Mouse (Mus musculus): Measurements from ENCODE around the gene Rffl.
"Not testable (repeated sequence)": the region's sequence is repeated elsewhere in the genome, so short reads cannot be mapped to it uniquely, and the experiment has no call there.

Gene Rffl

DNA sequence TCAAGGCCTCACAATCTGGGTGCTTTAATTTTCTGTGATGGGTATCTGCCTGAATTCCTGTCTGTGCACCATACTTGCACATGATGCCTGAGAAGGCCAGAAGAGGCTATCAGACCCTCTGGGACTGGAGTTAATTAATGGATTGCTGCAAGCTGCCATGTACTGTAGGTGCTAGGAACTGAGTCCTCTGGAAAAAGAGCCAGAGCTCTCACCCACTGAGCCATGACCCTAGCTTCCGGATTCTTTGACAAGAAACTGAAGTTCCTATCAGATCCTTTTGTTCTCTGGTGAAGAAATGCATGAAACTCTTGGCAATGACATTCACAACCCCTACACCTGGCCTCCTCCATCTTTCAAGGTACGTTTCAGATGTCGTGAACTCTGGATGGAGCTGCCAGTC, 24.1 kb downstream of the Rffl start:
- no peak for DNase-seq (ENCODE audit: inconsistent age in 2 of 2, low spot score in 1 of 2)

DNA sequence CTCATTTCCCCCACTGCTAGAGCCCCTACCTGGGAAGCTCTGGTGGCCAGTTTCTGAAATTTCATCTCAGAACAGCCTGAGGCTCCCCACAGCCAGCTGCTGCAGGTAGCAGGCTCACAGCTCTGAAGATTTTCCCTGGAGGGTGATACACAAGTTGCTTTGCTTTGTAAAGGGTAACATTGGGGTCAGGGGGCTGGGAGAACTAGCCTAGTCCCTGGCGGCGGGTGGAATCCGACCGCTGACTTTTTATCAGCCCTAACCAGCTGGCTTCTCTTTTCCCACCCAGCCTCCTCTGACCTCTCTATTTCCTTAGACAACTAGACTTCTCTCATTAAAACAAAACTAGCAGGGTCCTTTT, 25.0 kb downstream of the Rffl start:
- no peak for DNase-seq (ENCODE audit: inconsistent age in 2 of 2, low spot score in 1 of 2)

DNA sequence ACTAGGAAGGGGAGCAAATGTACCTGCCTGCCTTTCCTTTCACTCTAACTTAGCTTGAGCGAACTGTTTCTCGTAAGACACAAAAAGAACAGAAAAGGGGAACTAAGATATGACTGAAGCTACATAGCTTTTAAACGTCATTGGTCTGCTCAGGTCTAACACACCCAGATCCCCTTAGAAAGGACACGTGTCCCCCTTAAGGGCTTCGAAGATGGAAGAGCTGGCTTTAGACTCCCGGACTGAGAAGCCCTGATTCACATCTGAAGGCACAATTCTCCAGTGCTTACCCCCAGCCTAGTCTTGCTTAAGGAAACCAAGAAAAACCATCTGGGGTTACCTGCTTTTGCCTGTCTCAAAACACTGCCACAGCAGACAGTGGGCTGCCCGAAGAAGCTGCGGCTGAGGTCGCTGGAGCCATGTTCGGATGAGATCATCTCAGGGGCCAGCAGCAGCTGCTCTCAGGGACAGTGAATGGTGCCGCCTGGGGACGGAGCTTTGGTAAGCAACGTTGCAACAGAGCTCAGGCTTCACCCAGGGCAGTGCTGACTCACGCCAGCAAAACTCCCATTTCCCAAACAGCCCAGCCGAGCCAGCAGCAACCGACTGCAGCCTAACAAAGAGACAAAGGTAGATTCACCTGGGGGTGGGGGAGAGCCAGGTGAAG, 25.5 kb downstream of the Rffl start:
- peak; percentile 89 to 94 for DNase-seq (ENCODE audit: inconsistent age in 2 of 2, low spot score in 1 of 2)

DNA sequence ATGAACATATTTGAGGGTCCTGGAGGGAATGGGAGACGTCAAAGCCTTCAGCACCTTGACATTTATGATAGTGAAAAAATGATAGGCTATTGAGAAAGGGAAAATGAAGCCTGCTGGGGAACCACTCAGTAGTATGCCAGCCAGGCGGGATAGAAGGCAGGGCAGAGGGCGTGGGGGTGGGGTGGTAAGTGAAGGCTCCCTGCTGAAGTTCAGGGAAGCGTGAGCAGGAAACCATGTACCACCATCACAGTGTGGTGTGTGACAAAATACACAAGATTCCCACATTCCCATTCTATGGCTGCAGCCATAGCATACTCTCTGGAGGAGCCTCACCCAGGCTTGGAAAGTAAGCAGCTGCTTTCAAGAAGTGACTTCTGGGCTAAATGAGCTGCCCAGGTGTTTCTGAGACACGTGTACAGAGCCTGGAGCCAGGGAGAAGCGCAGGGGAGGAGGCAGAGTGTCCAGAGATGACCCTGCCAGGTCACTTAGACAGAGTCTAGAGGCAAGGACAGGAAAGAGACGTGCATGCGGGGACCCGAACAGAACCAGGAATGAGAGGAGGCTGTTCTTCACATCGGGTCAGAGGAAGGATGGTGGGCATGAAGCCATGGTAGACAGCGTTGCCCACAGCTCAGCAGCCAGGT, 26.1 kb downstream of the Rffl start:
- DNase-seq (ENCODE audit: inconsistent age in 2 of 2, low spot score in 1 of 2), result peak; percentile 15 to 57

DNA sequence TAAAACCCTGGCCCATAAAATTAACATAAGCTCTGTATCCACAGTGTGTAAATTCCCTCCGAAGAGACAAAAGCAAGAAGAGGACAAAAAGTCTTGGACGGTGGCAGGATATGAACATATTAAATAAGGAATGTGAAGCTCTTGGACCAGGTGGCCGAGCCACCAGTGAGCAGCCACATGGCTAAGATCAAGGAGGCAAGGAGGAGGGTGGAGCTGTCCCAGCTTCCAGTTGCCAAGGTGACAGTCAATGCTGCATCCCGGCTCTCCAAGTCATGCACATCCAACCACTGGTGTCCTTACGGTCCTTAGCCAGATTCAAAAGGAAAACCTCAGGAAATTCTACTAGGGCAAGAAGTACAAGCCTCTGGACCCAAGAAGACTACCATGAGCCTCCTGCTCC, 32.5 kb downstream of the Rffl start:
- no peak for DNase-seq (ENCODE audit: inconsistent age in 2 of 2, low spot score in 1 of 2)

DNA sequence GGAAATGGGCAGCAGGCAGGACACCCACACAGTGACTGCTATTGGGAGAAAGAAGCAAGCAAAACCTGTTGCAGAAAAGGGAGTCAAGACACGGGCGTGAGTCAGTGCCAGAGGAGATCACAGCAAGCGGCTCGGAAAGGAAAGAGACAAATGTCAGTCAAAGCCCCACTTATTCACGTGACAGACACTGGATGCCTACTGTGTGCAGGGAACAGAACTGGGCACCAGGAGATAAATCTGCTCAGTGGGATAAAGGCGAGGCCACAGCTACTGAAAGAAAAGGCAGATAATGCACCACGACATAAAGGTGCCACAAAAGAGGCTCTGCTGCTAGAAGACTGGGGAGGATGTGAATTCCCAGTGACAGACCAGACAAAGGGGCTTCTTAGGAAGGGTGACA, 33.2 kb downstream of the Rffl start:
- DNase-seq (ENCODE audit: inconsistent age in 2 of 2, low spot score in 1 of 2), result no peak

DNA sequence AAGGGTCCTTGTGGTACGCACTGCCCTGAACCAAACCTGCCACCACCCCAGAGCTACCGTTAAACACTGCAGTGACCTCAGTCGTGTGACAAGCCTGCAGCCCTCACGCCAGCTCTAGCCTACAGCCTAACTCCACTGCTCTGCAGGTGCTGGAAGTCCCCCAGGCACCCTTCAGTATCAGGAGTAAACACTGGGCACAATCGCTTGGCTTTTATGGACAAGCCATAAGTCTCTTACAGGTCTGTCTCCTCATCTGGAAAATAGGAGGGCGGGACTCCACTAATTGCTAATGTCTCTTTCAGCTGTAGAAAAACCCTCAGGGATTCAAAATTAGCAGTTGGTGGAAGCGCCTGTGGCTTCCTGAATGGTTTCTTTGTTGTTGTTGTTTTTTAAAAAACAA, 33.8 kb downstream of the Rffl start:
- no peak for DNase-seq (ENCODE audit: inconsistent age in 2 of 2, low spot score in 1 of 2)

DNA sequence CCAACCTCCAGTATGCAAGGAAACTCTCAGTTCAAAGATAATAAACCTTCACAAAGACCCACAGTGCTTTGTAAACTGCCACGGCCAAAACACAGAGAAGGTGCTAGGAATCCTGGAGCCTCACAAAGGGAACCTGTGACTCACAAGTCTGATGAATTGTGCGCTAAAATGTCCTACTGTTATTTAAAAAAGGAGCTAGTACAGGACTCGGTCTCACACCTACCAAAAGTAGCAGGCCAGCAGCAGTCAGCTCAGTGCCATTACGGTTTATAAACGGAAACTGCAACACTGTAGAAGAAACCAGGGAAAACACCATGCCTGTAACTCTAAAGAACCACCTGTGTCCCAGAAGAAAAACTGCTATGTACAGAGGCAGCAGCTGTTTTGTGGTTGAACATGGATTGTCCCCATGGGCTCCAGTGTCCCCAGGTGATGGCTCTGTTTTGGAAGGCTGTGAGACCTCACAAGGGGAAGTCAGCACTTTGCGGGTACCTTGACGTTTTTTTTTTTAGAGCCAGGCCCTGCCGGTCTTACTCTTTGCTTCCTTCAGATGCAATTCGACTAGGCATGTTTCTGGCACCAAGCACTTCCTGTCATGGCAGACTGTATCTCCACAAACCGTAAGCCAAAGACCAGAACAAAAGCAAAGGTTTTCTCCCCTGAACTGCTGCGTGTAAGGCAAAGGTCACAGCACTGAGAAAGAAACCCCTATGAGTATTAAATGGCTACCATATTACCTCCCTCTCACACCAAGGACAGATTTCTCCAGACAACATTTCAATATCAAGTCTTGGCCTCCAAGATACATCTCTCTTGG, 35.2 kb downstream of the Rffl start:
- no peak for DNase-seq (ENCODE audit: inconsistent age in 2 of 2, low spot score in 1 of 2)

DNA sequence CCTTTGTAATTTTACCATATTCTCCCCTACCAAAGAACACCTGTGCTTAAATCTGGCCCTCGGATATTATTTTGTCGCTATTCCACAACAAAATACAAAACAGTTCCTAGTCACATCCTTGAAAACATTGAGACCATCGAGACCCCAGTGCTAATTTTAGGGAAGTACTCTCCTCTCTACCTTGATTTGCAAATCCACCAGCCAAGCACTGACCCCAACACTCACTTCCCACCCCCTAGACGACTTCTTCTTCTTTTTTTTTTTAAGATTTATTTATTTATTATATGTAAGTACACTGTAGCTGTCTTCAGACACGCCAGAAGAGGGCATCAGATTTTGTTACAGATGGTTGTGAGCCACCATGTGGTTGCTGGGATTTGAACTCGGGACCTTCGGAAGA, 36.7 kb downstream of the Rffl start:
- DNase-seq (ENCODE audit: inconsistent age in 2 of 2, low spot score in 1 of 2), result not testable (repeated sequence)

DNA sequence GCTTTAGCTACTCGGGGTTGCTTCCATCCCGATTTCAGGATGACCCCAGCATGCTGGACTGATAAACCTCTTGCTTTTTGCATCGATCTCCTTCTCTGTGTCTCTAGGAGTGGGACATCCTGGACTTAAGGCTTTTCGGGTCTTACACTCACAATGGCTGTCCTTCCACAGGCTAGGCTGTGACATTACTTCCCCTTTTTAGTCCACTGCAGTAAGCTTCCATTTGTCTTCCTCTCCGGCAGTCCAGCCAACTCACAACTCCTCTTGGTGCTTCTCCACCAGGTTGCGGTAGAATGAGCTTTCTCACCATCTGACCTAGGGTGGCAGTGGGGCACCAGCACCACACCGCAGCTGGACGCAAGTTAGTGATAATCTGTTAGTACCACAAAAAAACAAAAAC, 37.1 kb downstream of the Rffl start:
- DNase-seq (ENCODE audit: inconsistent age in 2 of 2, low spot score in 1 of 2), result no peak

DNA sequence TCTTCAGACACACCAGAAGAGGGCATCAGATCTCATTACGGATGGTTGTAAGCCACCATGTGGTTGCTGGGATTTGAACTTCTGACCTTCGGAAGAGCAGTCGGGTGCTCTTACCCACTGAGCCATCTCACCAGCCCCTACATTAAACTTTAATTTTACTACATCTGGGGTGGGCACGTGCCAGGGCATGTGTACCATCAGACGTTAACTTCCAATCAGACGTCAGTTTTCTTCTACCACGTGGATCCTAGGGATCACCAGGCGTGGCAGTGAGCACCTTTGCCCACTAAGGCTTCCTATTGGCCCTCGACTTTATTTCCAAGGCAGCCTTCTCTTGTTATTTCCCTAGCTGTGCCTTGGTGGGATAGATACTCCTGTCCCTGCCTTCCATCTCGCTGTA, 38.6 kb downstream of the Rffl start:
- not testable (repeated sequence) for DNase-seq (ENCODE audit: inconsistent age in 2 of 2, low spot score in 1 of 2)

DNA sequence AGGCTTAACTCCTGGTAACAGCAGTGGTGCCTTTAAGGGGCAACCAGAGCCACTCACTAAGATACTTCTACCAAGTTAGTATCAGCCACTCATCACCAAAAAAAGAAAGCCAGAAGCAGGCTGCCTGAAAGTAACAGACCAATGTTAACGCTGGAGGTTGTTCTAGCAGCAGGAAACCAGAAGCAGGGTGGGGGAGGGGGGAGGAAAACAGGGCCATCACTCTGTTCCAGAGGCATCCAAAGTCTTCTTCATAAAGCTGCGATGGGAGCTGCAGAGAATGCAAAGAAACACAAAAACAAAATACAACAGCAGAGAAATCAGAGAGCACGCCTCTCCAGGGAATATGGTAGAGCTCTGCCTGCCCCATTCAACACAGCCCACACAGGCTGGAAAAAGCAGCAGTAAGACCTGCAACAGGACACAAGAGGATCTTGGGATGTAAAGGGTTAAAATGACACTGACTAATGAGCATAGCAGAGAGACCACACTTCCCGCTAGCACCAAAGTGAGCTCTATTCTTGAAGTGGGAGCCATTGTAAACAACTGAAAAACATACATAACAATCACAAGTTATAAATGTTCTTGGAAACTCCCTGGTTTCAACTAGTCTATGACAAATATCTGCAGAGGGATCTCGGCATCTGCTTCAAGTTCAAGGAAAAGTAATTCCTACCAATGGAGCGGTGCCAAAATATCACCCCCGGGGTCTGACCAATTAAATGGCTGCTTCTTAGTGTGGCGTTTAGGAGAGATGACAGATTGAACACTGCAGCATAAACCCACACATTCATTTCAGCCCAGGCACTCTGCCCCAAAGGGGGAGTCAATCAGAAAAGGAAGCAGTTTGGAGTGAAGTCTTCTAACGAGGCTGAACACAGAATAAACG, 39.8 kb downstream of the Rffl start:
- DNase-seq (ENCODE audit: inconsistent age in 2 of 2, low spot score in 1 of 2), result no peak

DNA sequence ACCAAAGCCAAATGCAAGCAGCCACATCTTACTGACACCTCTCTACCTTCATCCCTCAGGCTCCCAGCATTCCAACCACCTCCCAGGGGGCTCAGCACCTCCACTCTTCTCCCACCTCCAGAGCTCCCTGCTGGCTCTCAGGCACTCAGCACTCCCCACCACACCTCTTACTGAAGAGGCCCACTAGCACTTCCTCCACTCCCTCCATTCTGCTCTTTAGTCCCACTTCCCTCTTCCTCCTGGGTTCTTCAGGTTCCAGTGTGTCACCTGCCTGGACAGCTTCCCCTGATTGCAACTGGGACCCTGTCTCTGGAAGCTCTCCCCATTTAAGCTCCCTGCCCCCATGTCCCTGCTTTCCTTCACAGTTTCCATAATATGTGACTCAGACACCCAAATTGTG, 44.2 kb downstream of the Rffl start:
- DNase-seq (ENCODE audit: inconsistent age in 2 of 2, low spot score in 1 of 2), result no peak

DNA sequence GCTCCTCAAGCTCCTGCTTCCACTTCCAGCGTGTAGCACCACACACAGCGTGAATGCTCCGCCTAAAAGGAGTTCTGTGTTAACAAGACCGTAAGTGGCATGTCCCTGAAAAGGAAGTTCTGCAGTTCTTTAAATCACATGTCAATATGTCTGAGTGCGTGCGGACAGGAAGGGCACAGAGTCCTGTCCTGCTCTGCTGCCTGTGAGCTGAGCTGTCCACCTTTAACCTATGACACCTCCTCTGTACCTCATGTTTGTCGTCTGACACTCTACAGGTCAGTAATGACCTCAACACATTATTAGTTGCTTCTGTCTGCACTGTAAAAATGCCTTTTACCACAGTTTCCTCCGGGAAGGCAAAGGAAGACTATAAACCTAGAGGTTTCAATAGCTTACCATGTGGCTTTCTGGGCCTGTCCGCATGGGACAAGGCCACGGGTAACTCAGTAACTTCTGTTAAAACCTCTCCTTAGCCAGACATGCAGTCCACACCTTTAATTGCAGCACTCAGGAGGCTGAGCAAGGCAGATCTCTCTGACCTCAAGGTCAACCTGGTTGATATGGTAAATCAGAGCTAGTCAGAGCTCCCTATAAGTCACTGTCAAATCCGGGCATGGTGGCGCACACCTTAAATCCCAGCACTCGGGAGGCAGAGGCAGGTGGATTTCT, 50.1 kb downstream of the Rffl start:
- DNase-seq (ENCODE audit: inconsistent age in 2 of 2, low spot score in 1 of 2), result no peak

DNA sequence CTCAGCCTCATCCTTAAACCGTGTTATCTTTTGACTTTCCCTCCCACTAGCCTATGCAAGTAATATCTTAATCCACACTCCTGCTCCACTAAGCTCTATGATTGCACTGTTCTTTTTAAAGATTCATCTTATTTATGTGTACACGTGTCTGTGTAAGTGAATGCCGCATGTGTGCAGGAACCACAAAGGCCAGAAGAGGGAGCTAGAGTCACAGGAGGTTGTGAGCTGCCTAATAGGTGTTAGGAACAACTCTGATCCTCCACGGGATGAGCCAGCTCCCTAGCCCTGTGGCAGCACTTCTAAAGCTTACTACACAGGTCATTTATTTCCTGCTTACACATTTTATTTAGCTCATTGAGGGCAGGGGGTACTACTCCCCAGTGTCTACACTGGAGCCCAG, 51.7 kb downstream of the Rffl start:
- peak; percentile 32 to 71 for DNase-seq (ENCODE audit: inconsistent age in 2 of 2, low spot score in 1 of 2)

DNA sequence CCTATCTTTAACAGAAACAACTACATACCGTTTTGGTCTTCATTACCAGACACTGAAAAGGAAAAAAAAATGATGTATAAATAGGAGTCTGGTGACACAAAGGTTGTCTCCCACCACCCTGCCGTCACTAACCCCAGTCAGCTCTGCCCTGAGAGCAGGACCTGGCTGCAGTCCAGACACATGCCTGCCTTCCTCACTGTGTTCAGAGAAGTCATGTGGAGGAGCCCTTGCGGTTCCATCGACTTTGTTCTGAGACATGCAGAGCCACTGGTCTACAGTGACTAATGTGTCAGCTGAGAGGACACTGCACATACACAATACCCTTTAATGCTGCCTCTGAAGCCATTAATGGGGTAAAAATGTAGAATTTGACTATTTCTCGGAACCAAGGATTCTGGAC, 62.5 kb downstream of the Rffl start:
- DNase-seq (ENCODE audit: inconsistent age in 2 of 2, low spot score in 1 of 2), result no peak

DNA sequence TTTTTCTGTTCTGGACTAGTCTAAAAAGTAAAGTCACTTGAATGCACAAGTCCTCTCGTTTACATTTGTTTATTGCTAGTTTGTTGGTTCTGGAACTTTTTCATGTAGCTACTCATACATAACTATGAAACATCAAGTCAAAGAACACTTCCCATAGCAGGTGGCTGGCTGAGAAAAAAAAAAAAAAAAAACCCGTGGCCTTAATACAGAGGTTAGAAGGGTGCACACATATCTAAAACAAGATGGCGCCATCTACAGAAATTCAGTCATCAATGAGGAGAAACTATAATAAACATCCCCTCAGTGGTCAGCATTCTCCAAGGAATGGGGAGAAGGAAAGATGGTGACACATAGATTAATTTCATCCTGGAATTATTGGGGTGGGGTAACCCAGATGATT, 63.6 kb downstream of the Rffl start:
- no peak for DNase-seq (ENCODE audit: inconsistent age in 2 of 2, low spot score in 1 of 2)

DNA sequence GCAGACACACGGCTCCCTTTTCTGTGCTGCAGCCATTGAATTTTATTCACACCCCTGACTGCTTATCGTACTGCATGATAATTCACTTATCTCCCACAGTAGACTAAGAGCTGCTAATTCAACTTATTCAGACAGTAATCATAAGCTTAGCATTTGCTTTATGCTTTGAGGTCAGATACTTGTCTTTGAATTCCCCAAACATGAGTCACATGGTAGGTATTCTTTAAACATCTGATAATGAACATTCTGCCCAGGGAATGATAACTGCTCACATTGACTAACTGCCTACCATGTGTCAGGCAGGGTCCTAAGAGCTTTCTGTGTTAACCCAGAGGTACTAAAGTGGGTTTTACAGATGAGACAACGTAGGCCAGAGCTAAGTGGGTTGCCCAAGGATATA, 64.4 kb downstream of the Rffl start:
- DNase-seq (ENCODE audit: inconsistent age in 2 of 2, low spot score in 1 of 2), result peak in 1 of 2 experiments; percentile 33

DNA sequence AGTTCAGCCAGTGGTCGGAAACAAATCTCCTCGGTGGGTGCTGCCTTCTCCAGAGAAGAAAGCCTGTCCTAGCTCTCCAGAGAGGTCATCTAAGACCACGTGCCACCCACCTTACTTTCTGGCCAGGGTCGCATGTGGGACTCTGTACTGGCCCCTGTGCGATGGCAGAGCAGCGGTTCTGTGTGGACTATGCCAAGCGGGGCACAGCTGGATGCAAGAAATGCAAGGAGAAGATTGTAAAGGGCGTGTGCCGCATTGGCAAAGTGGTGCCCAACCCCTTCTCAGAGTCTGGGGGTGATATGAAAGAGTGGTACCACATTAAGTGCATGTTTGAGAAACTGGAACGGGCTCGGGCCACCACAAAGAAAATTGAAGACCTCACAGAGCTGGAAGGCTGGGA, 87.6 kb downstream of the Rffl start:
- DNase-seq (ENCODE audit: inconsistent age in 2 of 2, low spot score in 1 of 2), result no peak

DNA sequence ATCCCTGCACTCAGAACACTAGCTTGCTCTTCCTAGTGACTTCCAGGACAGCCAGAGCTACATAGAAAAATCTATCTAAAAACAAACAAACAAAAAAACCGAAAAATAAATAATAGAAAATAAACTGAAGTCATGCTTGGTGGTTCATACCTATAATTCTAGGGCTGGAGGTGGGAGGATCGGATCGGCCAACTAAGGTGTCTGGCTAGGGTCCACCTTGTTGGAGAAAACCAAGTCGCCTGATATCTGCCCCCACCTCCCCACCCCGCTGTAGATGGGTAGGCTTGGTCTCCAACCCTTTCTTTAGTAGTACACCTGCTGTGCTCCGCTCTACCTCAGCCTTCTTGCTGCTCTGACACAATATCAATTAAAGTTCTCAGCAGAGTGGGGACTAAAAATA, 88.8 kb downstream of the Rffl start:
- no peak for DNase-seq (ENCODE audit: inconsistent age in 2 of 2, low spot score in 1 of 2)
